Mouse (Mus musculus): ENCODE results near the gene Vmn2r90. TPM values are rescaled to one million over a fixed set of nuclear protein-coding genes. Genes with fewer than 3 reads are reported as not detected.
"Not testable (repeated sequence)": the region's sequence is repeated elsewhere in the genome, so short reads cannot be mapped to it uniquely, and the experiment has no call there.

Gene Vmn2r90
- polyA plus RNA-seq (2014; fragmentation: Nextera tagmentation; extraction: Ambion mirVana), result not detected in 2 replicates

DNA sequence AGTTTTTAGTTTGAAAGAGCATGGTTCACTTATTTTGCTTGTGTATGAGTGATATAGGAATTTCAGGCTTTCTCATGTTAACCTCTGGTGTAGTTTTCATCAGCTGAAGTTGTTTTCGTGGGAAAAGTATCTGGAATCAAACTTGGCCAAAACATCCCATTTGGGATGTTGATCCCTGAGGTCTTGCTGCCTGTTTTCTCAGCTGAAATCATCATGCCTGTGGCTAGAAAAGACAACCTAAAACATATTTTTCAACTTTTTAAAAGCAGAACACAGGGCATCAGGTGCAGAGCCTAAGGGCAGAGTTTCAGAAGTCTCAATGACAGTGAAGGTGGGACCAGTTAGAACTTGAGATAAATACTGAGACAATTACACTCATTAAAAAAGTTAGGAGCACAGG, at the start of gene Vmn2r90:
TSS of gene Vmn2r90 (plus strand) at position 301 of the 400 bp plus-strand sequence.
- 63% methylated on average over 1 of the region's 1 CpGs for WGBS

DNA sequence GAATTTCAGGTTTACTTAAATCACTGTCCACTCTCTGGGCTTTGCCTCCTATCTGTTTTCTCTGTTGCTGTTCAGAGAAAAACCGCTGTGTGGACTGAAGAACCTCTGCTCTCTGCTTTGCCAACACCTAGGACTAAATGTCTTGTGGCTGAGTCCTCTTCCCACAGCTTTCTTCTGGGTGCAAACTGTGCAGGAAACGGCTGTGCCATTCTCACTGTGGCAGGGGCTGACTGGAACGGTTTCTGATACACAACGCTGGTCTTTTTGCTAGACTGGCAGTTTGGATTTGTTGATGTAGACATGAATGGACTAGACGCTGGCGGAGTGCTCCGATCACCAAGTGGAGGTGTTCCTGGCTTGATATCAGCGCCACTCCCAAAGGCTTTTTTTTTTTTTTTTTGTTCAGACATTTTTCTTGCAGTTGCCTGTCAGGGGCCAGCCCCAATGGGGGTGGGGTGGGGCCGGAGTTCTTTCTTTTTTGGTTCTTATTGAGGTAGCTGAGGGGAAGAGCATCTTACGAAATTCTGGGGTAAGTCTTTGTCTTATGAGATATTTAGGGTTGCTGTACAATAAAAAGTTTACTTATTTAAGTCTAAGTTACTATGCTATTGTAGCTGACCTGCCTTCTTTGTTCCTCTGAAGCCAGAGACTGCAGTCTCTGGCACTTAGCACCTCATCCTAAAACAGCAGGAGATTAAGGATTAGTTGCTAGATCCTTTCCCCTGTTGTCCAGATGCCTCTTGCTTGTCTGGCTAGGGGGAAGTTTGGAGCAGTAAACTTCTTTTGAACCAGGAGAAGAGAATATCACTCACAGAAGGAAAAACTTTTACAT, 48.3 kb upstream of the Vmn2r90 start:
- no peaks in the 10 kb centered on the region for H3K27me3 ChIP-seq (ENCODE audit: insufficient read depth, low read length)
- H3K9ac ChIP-seq, result no peak overlapping the region
- no peak overlapping the region for H3K4me3 ChIP-seq (ENCODE audit: low read depth, low read length)
- TF ChIP-seq CTCF (IDR thresholded peaks at IDR 0.05; ENCODE audit: low read depth), result no peak
- H3K9me3 ChIP-seq (ENCODE audit: low read depth, low read length), result no peaks in the 10 kb centered on the region
- WGBS, result 13% methylated on average over 10 of the region's 10 CpGs
- 0 out of 2 replicates have a peak overlapping the region, but pooled peaks have one; percentile 15 for H3K4me2 ChIP-seq
- no peaks in the 10 kb centered on the region for H3K4me1 ChIP-seq (ENCODE audit: insufficient read depth)
- ATAC-seq (ENCODE audit: insufficient read depth) (no peak), DNase-seq (no peak)
- no peaks in the 10 kb centered on the region for H3K36me3 ChIP-seq (ENCODE audit: insufficient read depth)
- H3K27ac ChIP-seq (ENCODE audit: low read depth), result no peak overlapping the region

More for the DNA sequence above, at the start of gene Vmn2r90:
- no peak within 1 kb of the TSS for H3K4me3 ChIP-seq (ENCODE audit: low read depth, low read length)
- no peaks in the 10 kb centered on the region for H3K36me3 ChIP-seq (ENCODE audit: insufficient read depth)
- no peak within 1 kb of the TSS for H3K27ac ChIP-seq (ENCODE audit: low read depth)
- TF ChIP-seq CTCF (IDR thresholded peaks at IDR 0.05; ENCODE audit: low read depth), result no peak
- H3K4me2 ChIP-seq, result no peak within 1 kb of the TSS
- H3K9me3 ChIP-seq (ENCODE audit: low read depth, low read length), result no peaks in the 10 kb centered on the region
- DNase-seq (no peak), ATAC-seq (ENCODE audit: insufficient read depth) (no peak)
- H3K4me1 ChIP-seq (ENCODE audit: insufficient read depth), result no peaks in the 10 kb centered on the region
- no peak within 1 kb of the TSS for H3K9ac ChIP-seq
- no peaks in the 10 kb centered on the region for H3K27me3 ChIP-seq (ENCODE audit: insufficient read depth, low read length)

DNA sequence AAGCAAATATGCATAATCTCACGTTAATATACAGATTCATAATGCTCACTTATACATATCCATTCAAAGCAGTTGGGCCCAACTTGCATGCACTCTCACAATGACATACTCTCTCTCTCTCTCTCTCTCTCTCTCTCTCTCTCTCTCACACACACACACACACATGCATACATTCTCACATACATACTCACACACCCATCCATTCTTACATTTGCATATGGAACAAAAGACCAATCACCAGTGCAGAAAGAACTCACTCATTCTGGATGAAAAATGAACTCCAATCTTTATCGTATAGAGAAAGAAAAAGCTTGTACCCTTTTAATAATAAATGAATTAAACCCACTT, 47.7 kb upstream of the Vmn2r90 start:
- WGBS, result 24% methylated on average over 2 of the region's 2 CpGs
- Histone ChIP-seq H3K36me3 (ENCODE audit: insufficient read depth) (no peaks in the 10 kb centered on the region), H3K27me3 (ENCODE audit: insufficient read depth, low read length) (no peaks in the 10 kb centered on the region), H3K27ac (ENCODE audit: low read depth) (no peak overlapping the region), H3K4me2 (no peak overlapping the region), H3K9me3 (ENCODE audit: low read depth, low read length) (no peaks in the 10 kb centered on the region), H3K4me1 (ENCODE audit: insufficient read depth) (no peaks in the 10 kb centered on the region), H3K4me3 (ENCODE audit: low read depth, low read length) (no peak overlapping the region), H3K9ac (no peak overlapping the region)
- ATAC-seq (ENCODE audit: insufficient read depth) (no peak), DNase-seq (no peak)
- TF ChIP-seq CTCF (IDR thresholded peaks at IDR 0.05; ENCODE audit: low read depth), result no peak

DNA sequence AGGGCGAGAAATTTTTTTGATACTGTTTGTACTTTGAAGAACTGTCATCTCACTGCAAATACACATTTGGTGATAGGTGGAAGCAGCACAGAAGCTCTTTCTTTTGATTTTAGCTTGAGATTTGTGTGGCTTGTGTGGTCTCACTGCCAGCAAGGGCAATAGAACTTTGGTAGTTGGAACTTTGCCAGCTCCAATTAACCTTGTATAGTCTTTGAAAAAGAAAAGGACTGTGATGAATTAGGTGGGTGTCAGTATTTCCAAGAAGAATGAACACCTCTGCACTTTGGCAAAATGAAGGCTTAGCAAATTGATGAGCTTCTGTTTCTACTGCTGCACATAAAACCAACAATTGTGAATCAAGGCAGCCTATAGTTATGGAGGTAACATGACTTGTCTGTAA, 24.8 kb upstream of the Vmn2r90 start:
- WGBS, result 89% methylated on average over 1 of the region's 1 CpGs
- no peak overlapping the region for H3K27ac ChIP-seq (ENCODE audit: low read depth)

GRCm38 (mm10) chr17:17690659-17691058, 12.9 kb upstream of the Vmn2r90 start:
- H3K36me3 ChIP-seq (ENCODE audit: insufficient read depth), result no peaks in the 10 kb centered on the region
- H3K9ac ChIP-seq, result no peak overlapping the region
- DNase-seq (no peak), ATAC-seq (ENCODE audit: insufficient read depth) (no peak)
- no peak overlapping the region for H3K4me3 ChIP-seq (ENCODE audit: low read depth, low read length)
- no peak for TF ChIP-seq CTCF (IDR thresholded peaks at IDR 0.05; ENCODE audit: low read depth)
- WGBS, result 54% methylated on average over 2 of the region's 2 CpGs
- H3K4me2 ChIP-seq, result no peak overlapping the region
- no peaks in the 10 kb centered on the region for H3K27me3 ChIP-seq (ENCODE audit: insufficient read depth, low read length)
- H3K27ac ChIP-seq (ENCODE audit: low read depth), result no peak overlapping the region
- no peaks in the 10 kb centered on the region for H3K9me3 ChIP-seq (ENCODE audit: low read depth, low read length)
- no peaks in the 10 kb centered on the region for H3K4me1 ChIP-seq (ENCODE audit: insufficient read depth)

More for the DNA sequence above, 24.8 kb upstream of the Vmn2r90 start:
- TF ChIP-seq CTCF (IDR thresholded peaks at IDR 0.05; ENCODE audit: low read depth), result no peak
- DNase-seq (no peak), ATAC-seq (ENCODE audit: insufficient read depth) (no peak)
- no peak overlapping the region for H3K4me3 ChIP-seq (ENCODE audit: low read depth, low read length)
- no peaks in the 10 kb centered on the region for H3K9me3 ChIP-seq (ENCODE audit: low read depth, low read length)
- H3K27me3 ChIP-seq (ENCODE audit: insufficient read depth, low read length), result no peaks in the 10 kb centered on the region
- H3K4me2 ChIP-seq, result no peak overlapping the region
- H3K36me3 ChIP-seq (ENCODE audit: insufficient read depth), result no peaks in the 10 kb centered on the region
- H3K4me1 ChIP-seq (ENCODE audit: insufficient read depth), result no peaks in the 10 kb centered on the region
- no peak overlapping the region for H3K9ac ChIP-seq

GRCm38 (mm10) chr17:17732396-17732795, 28.8 kb downstream of the Vmn2r90 start:
- H3K4me1 ChIP-seq (ENCODE audit: insufficient read depth); H3K27me3 ChIP-seq (ENCODE audit: insufficient read depth, low read length); H3K36me3 ChIP-seq (ENCODE audit: insufficient read depth); H3K4me2 ChIP-seq; H3K9me3 ChIP-seq (ENCODE audit: low read depth, low read length); ATAC-seq (ENCODE audit: insufficient read depth); H3K27ac ChIP-seq (ENCODE audit: low read depth); H3K9ac ChIP-seq; DNase-seq; H3K4me3 ChIP-seq (ENCODE audit: low read depth, low read length): not testable (repeated sequence)
- WGBS, result 71% methylated on average over 4 of the region's 4 CpGs

DNA sequence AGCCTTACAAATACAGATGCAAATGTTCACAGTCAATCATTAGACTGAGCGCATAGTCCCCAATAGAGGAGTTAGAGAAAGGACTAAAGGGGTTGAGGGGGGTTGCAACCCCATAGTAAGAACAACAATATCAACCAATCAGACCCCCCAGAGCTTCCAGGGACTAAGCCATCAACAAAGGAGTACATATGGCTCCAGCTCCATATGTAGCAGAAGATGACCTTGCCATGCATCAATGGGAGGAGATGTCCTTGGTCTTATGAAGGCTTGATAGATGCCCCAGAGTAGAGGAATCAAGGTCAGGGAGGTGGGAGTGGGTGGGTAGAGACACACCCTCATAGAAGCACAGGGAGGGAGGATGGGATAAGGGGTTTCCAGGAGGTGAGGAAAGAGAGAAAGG, 35.1 kb downstream of the Vmn2r90 start:
- Histone ChIP-seq H3K4me3 (ENCODE audit: low read depth, low read length) (no peak overlapping the region), H3K27me3 (ENCODE audit: insufficient read depth, low read length) (no peaks in the 10 kb centered on the region), H3K9ac (no peak overlapping the region), H3K4me2 (no peak overlapping the region), H3K9me3 (ENCODE audit: low read depth, low read length) (no peaks in the 10 kb centered on the region), H3K27ac (ENCODE audit: low read depth) (no peak overlapping the region), H3K4me1 (ENCODE audit: insufficient read depth) (no peaks in the 10 kb centered on the region), H3K36me3 (ENCODE audit: insufficient read depth) (no peaks in the 10 kb centered on the region)
- no peak for ATAC-seq (ENCODE audit: insufficient read depth)
- TF ChIP-seq CTCF (IDR thresholded peaks at IDR 0.05; ENCODE audit: low read depth), result no peak
- WGBS, result 96% methylated on average over 1 of the region's 1 CpGs
- DNase-seq, result no peak

DNA sequence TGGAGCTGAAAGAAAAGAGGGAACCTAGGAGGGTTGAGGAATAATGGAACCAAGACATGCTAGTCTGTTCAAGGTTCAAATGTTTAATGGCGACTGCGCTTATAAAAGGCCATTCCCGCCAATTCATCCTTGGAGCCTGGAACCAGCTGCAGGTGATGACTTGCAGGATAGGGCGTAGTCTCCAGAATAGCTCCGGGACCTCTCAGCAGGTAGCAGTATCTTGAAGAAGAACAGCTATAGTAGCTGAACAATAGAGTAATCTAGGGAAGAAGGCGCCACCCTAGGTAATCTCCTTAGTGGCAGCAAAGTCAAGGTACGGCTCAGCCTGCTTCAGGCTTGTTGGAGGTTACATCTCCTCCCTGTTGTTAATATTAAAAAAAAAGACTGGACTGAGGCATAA, 35.8 kb downstream of the Vmn2r90 start:
- H3K27ac ChIP-seq (ENCODE audit: low read depth); H3K27me3 ChIP-seq (ENCODE audit: insufficient read depth, low read length); H3K4me3 ChIP-seq (ENCODE audit: low read depth, low read length); ATAC-seq (ENCODE audit: insufficient read depth); H3K4me1 ChIP-seq (ENCODE audit: insufficient read depth); H3K9me3 ChIP-seq (ENCODE audit: low read depth, low read length); H3K4me2 ChIP-seq; H3K36me3 ChIP-seq (ENCODE audit: insufficient read depth); H3K9ac ChIP-seq; DNase-seq: not testable (repeated sequence)
- 87% methylated on average over 7 of the region's 7 CpGs for WGBS

DNA sequence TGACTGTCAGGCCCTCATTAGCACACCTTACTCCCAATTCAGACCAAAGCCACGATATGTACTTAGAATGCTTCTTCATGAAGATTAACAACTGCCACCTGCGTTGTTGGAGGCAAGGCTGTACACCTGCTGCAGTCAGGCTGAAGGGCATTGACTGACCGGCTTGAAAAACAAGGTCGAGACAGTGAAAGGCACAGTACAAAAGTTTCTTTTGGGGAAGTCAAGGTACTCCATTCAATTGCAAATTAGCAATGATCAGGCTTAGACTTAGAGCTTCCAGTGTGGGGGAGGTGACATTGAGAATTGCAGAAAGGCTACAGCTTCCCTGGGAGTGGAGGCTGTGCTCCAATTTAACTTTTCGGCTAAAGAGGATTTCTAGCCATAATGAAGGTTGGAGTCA, 36.4 kb downstream of the Vmn2r90 start:
- DNase-seq; H3K4me3 ChIP-seq (ENCODE audit: low read depth, low read length); H3K27me3 ChIP-seq (ENCODE audit: insufficient read depth, low read length); H3K9ac ChIP-seq; H3K27ac ChIP-seq (ENCODE audit: low read depth); H3K9me3 ChIP-seq (ENCODE audit: low read depth, low read length); H3K4me1 ChIP-seq (ENCODE audit: insufficient read depth); H3K4me2 ChIP-seq; ATAC-seq (ENCODE audit: insufficient read depth); H3K36me3 ChIP-seq (ENCODE audit: insufficient read depth): not testable (repeated sequence)
- 76% methylated on average over 5 of the region's 5 CpGs for WGBS

GRCm38 (mm10) chr17:17741516-17741915, 38.0 kb downstream of the Vmn2r90 start:
- H3K4me1 ChIP-seq (ENCODE audit: insufficient read depth); H3K9ac ChIP-seq; H3K4me2 ChIP-seq; H3K9me3 ChIP-seq (ENCODE audit: low read depth, low read length); H3K27ac ChIP-seq (ENCODE audit: low read depth); H3K36me3 ChIP-seq (ENCODE audit: insufficient read depth); H3K4me3 ChIP-seq (ENCODE audit: low read depth, low read length); DNase-seq; ATAC-seq (ENCODE audit: insufficient read depth); H3K27me3 ChIP-seq (ENCODE audit: insufficient read depth, low read length): not testable (repeated sequence)

All from lung, embryonic 14.5 days (tissue).